Mouse (Mus musculus) MEL (cell line): ENCODE measurements at regions not wholly inside any gene's neighbourhood (a gene's known extent, or its start where the extent isn't known, plus 50 kb on each side); places are given as distances from the start of the nearest gene placed in this dataset.
A peak's percentile ranks its signal among the peaks of the same experiment; 100 is the strongest.

Experiments
- DNase-seq: peaks from one replicate; pipeline ENCODE4 v3.0.0; 2011; ENCODE audit warnings: low read depth, low spot score
- H3K27ac ChIP-seq: 2 replicates; pipeline ENCODE4 v1.5.1; 2012; ENCODE audit warnings: low read depth, mild to moderate bottlenecking, control low read depth, low read length, moderate library complexity; ENCODE audit not compliant: control insufficient read depth
- H3K27me3 ChIP-seq, 2 experiments: fragments of 150-350 bp in 1 of 2; sonication (generic) in 1 of 2; 2 replicates each; pipeline ENCODE4 v1.6.1; 2012; ENCODE audit warnings: low read length in 2 of 2, mild to moderate bottlenecking in 2 of 2, improper control_type of control experiment in 1 of 2, moderate library complexity in 1 of 2; ENCODE audit not compliant: insufficient read depth in 2 of 2, control insufficient read depth in 1 of 2
- H3K36me3 ChIP-seq, 2 experiments: 2 replicates each; pipeline ENCODE4 v1.6.1; 2012 to 2014; ENCODE audit warnings: low read length in 2 of 2, improper control_type of control experiment in 1 of 2, inconsistent platforms in 1 of 2, mild to moderate bottlenecking in 1 of 2; ENCODE audit not compliant: insufficient read depth in 2 of 2, control insufficient read depth in 1 of 2
- H3K4me1 ChIP-seq, 2 experiments: fragments of 150-350 bp in 1 of 2; sonication (generic) in 1 of 2; 2 replicates each; pipeline ENCODE4 v1.6.1; 2012; ENCODE audit warnings: low read length in 2 of 2, improper control_type of control experiment in 1 of 2, mild to moderate bottlenecking in 1 of 2; ENCODE audit not compliant: insufficient read depth in 2 of 2, control insufficient read depth in 1 of 2
- H3K4me3 ChIP-seq, 2 experiments: fragments of 150-350 bp in 1 of 2; sonication (generic) in 1 of 2; 2 replicates each; pipeline ENCODE4 v1.5.1; 2012; ENCODE audit warnings: low read depth in 2 of 2, low read length in 2 of 2, mild to moderate bottlenecking in 2 of 2, moderate library complexity in 2 of 2, control low read depth in 1 of 2, improper control_type of control experiment in 1 of 2; ENCODE audit not compliant: control insufficient read depth in 1 of 2, insufficient read depth in 1 of 2
- H3K79me2 ChIP-seq: 2 replicates; pipeline ENCODE4 v1.6.1; 2012; ENCODE audit warnings: mild to moderate bottlenecking, low read length, moderate library complexity; ENCODE audit not compliant: control insufficient read depth, poor library complexity, insufficient read depth
- H3K9ac ChIP-seq: 2 replicates; pipeline ENCODE4 v1.6.1; 2012; ENCODE audit warnings: low read depth, mild to moderate bottlenecking, control low read depth, low read length, moderate library complexity; ENCODE audit not compliant: control insufficient read depth, poor library complexity, severe bottlenecking
- H3K9me3 ChIP-seq: fragments of 150-350 bp; sonication (generic); replicated peaks from 2 replicates; pipeline ENCODE4 v1.6.1; 2012; ENCODE audit warnings: mild to moderate bottlenecking, low read length, improper control_type of control experiment, moderate library complexity; ENCODE audit not compliant: insufficient read depth
- BHLHE40 ChIP-seq: IDR thresholded peaks from 2 replicates; pipeline ENCODE4 v1.6.1; 2012; ENCODE audit warnings: low read depth, mild to moderate bottlenecking, inconsistent platforms, low read length, improper control_type of control experiment, borderline replicate concordance
- GATA1 ChIP-seq: IDR thresholded peaks from 2 replicates; pipeline ENCODE4 v1.6.1; 2011; ENCODE audit warnings: low read depth, low read length, improper control_type of control experiment
- KAT2A ChIP-seq: conservative IDR thresholded peaks from 2 replicates; pipeline ENCODE4 v1.6.1; 2012; ENCODE audit warnings: low read depth, low read length, improper control_type of control experiment, inconsistent platforms
- MEF2A ChIP-seq: IDR thresholded peaks from 2 replicates; pipeline ENCODE4 v1.6.1; 2014; ENCODE audit warnings: low read depth, mild to moderate bottlenecking, inconsistent platforms, low read length, improper control_type of control experiment; ENCODE audit not compliant: poor library complexity, insufficient replicate concordance, severe bottlenecking; ENCODE audit errors: extremely low read depth
- MYC ChIP-seq: IDR thresholded peaks from 2 replicates; pipeline ENCODE4 v1.6.1; 2011; ENCODE audit warnings: low read depth, mild to moderate bottlenecking, low read length, improper control_type of control experiment, moderate library complexity
- POLR2AphosphoS2 ChIP-seq: IDR thresholded peaks from 2 replicates; pipeline ENCODE4 v1.6.1; 2011; ENCODE audit warnings: low read length, improper control_type of control experiment
- UBTF ChIP-seq: IDR thresholded peaks from 2 replicates; pipeline ENCODE4 v1.6.1; 2012; ENCODE audit warnings: low read depth, mild to moderate bottlenecking, inconsistent platforms, low read length, improper control_type of control experiment, moderate library complexity, borderline replicate concordance; ENCODE audit not compliant: insufficient read depth
- USF2 ChIP-seq, 2 experiments: IDR thresholded peaks; 2 replicates each; pipeline ENCODE4 v1.6.1; 2011 to 2012; ENCODE audit warnings: improper control_type of control experiment in 2 of 2, low read length in 2 of 2, borderline replicate concordance in 1 of 2, inconsistent platforms in 1 of 2, low read depth in 1 of 2, mild to moderate bottlenecking in 1 of 2; ENCODE audit not compliant: insufficient read depth in 1 of 2
- ZKSCAN1 ChIP-seq: IDR thresholded peaks from 2 replicates; pipeline ENCODE4 v1.6.1; 2012; ENCODE audit warnings: low read depth, mild to moderate bottlenecking, inconsistent platforms, low read length, improper control_type of control experiment, moderate library complexity
- ZMIZ1 ChIP-seq: IDR thresholded peaks from 2 replicates; pipeline ENCODE4 v1.6.1; 2012; ENCODE audit warnings: low read depth, mild to moderate bottlenecking, inconsistent platforms, low read length, improper control_type of control experiment, moderate library complexity

- TF ChIP-seq MEF2A: peak; percentile 98
- 0 out of 2 replicates have a peak, but pooled peaks have one; percentile 44 for TF ChIP-seq POLR2AphosphoS2
- peak; percentile 55 for TF ChIP-seq ZMIZ1
These were observed 291.6 kb downstream of the Zfp706 start (continued) for GRCm38 (mm10) chr15:36715745-36716685.

- H3K4me1 ChIP-seq: peaks cover 17 to 30% of the 10 kb centered on the region in 2 experiments
- H3K4me3 ChIP-seq: peak overlapping the region in 1 of 2 experiments; percentile 57; a peak in 1 of 4 replicates
- no peak for DNase-seq
- peaks cover 2% of the 10 kb centered on the region; the same call in 1 of the 2 replicates for H3K79me2 ChIP-seq
- H3K27ac ChIP-seq: no peak overlapping the region
- no peaks in the 10 kb centered on the region for H3K9me3 ChIP-seq
- no peaks in the 10 kb centered on the region for H3K27me3 ChIP-seq
- no peak overlapping the region for H3K9ac ChIP-seq
- peaks cover 0 to 25% of the 10 kb centered on the region in 2 experiments; a peak in 2 of 4 replicates for H3K36me3 ChIP-seq
- TF ChIP-seq GATA1: no peak
- TF ChIP-seq UBTF: no peak
- TF ChIP-seq MEF2A: no peak
- no peak for TF ChIP-seq BHLHE40
- TF ChIP-seq MYC: no peak
- no peak for TF ChIP-seq ZKSCAN1
- TF ChIP-seq, all 39 proteins: peak for 0
These were observed 292.4 kb downstream of the Zfp706 start for GRCm38 (mm10) chr15:36715159-36715558.

GRCm38 (mm10) chr15:36709788-36710187 is 297.8 kb downstream of the Zfp706 start:
- Histone ChIP-seq H3K36me3 (peaks cover 0 to 9% of the 10 kb centered on the region in 2 experiments; a peak in 2 of 4 replicates), H3K27ac (no peak overlapping the region), H3K79me2 (no peaks in the 10 kb centered on the region), H3K9ac (no peak overlapping the region), H3K27me3 (no peaks in the 10 kb centered on the region), H3K9me3 (no peaks in the 10 kb centered on the region), H3K4me3 (no peak overlapping the region), H3K4me1 (peaks cover 7% of the 10 kb centered on the region in 2 experiments; a peak in 3 of 4 replicates)
- no peak for TF ChIP-seq POLR2AphosphoS2
- TF ChIP-seq MYC: no peak
- no peak for TF ChIP-seq ZMIZ1
- TF ChIP-seq KAT2A: no peak
- no peak for TF ChIP-seq USF2 (IDR thresholded peaks at IDR 0.05; ENCODE audit: borderline replicate concordance in 1 of 2, insufficient read depth in 1 of 2, low read depth in 1 of 2, low read length in 2 of 2)
- no peak for TF ChIP-seq GATA1
- DNase-seq: no peak
